ENCODE assay signal across 7 mouse cellular contexts in genomic region chr11:22440521-22440920, GRCm38 (mm10).
DNase-seq lines count a peak whose midpoint lies in the region; ATAC-seq and TF ChIP-seq lines count a peak whose summit lies in the region.

No protein-coding gene starts in this region.

- H3K36me3 ChIP-seq in kidney, embryonic 15.5 days = no peaks in the 10 kb centered on the region
- no peaks in the 10 kb centered on the region for H3K36me3 ChIP-seq in heart, embryonic 16.5 days (ENCODE audit: control insufficient read depth, insufficient read depth)

- H3K27ac ChIP-seq in kidney, embryonic 15.5 days = no peak overlapping the region
- H3K27ac ChIP-seq in heart, embryonic 16.5 days (ENCODE audit: low read length) = peak overlapping the region; percentile 80
- no peak overlapping the region for H3K27ac ChIP-seq in left cerebral cortex, adult 2 months

- no peaks in the 10 kb centered on the region for H3K9me3 ChIP-seq in kidney, embryonic 15.5 days (replicated peaks)
- no peaks in the 10 kb centered on the region for H3K9me3 ChIP-seq in heart, embryonic 16.5 days (replicated peaks; ENCODE audit: control insufficient read depth, low read length)

- WGBS in kidney, embryonic 15.5 days = 79% methylated on average over 2 of the region's 2 CpGs
- 34% methylated on average over 2 of the region's 2 CpGs for WGBS in heart, embryonic 16.5 days

- no peaks in the 10 kb centered on the region for H3K27me3 ChIP-seq in kidney, embryonic 15.5 days
- H3K27me3 ChIP-seq in heart, embryonic 16.5 days (ENCODE audit: control insufficient read depth, insufficient read depth, low read length) = no peaks in the 10 kb centered on the region

- DNase-seq in kidney, adult 8-10 months = peak; percentile 55 to 60
- DNase-seq in MN1 (ENCODE audit: low spot score) = peak; percentile 88
- peak; percentile 76 for DNase-seq in adrenal gland, postnatal 14 days
- no peak for DNase-seq in left cerebral cortex, adult 2 months (ENCODE audit: extremely low spot score in 1 of 2, low spot score in 2 of 2)

- intact Hi-C loops in left cerebral cortex, adult 2 months (cut with DNase I) = no loop called here

- no peak overlapping the region for H3K4me2 ChIP-seq in kidney, embryonic 15.5 days
- H3K4me2 ChIP-seq in heart, embryonic 16.5 days (ENCODE audit: low read depth, low read length) = no peak overlapping the region

- no peak overlapping the region for H3K4me3 ChIP-seq in kidney, embryonic 15.5 days (replicated peaks)
- H3K4me3 ChIP-seq in heart, embryonic 16.5 days (ENCODE audit: low read length) = no peak overlapping the region
- H3K4me3 ChIP-seq in left cerebral cortex, adult 2 months = no peak overlapping the region

- no peak for ATAC-seq in kidney, embryonic 15.5 days (replicated peaks; ENCODE audit: low FRiP score)
- peak; percentile 68 for ATAC-seq in heart, embryonic 16.5 days (replicated peaks; ENCODE audit: extremely low read depth, insufficient read depth, low FRiP score)
- ATAC-seq in megakaryocyte-erythroid progenitor cell, adult 5-6 weeks (replicated peaks; ENCODE audit: low FRiP score, low TSS enrichment, poor library complexity, severe bottlenecking) = peak; percentile 61

- H3K4me1 ChIP-seq in kidney, embryonic 15.5 days = peaks cover 18% of the 10 kb centered on the region; the same call in 1 of the 2 replicates
- peaks cover 20% of the 10 kb centered on the region for H3K4me1 ChIP-seq in heart, embryonic 16.5 days (ENCODE audit: control insufficient read depth, insufficient read depth, low read length)

- TF ChIP-seq CTCF in left cerebral cortex, adult 2 months (IDR thresholded peaks at IDR 0.05) = no peak

- H3K9ac ChIP-seq in kidney, embryonic 15.5 days = no peak overlapping the region
- H3K9ac ChIP-seq in heart, embryonic 16.5 days (ENCODE audit: low read length) = no peak overlapping the region

Comparison
In these comparisons a context has a peak if more than half of its experiments do, and no peak if none do; other contexts are left out.
1. DNase-seq: peak in kidney, adult 8-10 months (2 of 2), MN1 (single experiment) and adrenal gland, postnatal 14 days (single experiment); none in left cerebral cortex, adult 2 months (0 of 2).